Mouse (Mus musculus): ENCODE measurements at regions not wholly inside any gene's neighbourhood (a gene's known extent, or its start where the extent isn't known, plus 50 kb on each side); places are given as distances from the start of the nearest gene placed in this dataset.
A peak's percentile ranks its signal among the peaks of the same experiment; 100 is the strongest.

- no peak for DNase-seq (ENCODE audit: low read depth)
Observed at GRCm38 (mm10) chr13:63699624-63700023, 115.4 kb upstream of the Ercc6l2 start.

- DNase-seq (ENCODE audit: low read depth), result no peak
Observed at GRCm38 (mm10) chr13:63700747-63701146, 114.3 kb upstream of the Ercc6l2 start.

- peak; percentile 47 for DNase-seq (ENCODE audit: low read depth)
Observed at GRCm38 (mm10) chr13:63701199-63702175, 113.6 kb upstream of the Ercc6l2 start.

GRCm38 (mm10) chr13:63708567-63708966, 106.5 kb upstream of the Ercc6l2 start:
- DNase-seq (ENCODE audit: low read depth), result no peak

- DNase-seq (ENCODE audit: low read depth), result peak; percentile 15
Observed at GRCm38 (mm10) chr13:63713137-63713536, 101.9 kb upstream of the Ercc6l2 start.

GRCm38 (mm10) chr13:63716498-63716897, 98.5 kb upstream of the Ercc6l2 start:
- no peak for DNase-seq (ENCODE audit: low read depth)

- DNase-seq (ENCODE audit: low read depth), result no peak
Observed at GRCm38 (mm10) chr13:63717249-63717648, 97.8 kb upstream of the Ercc6l2 start.

GRCm38 (mm10) chr13:63718782-63719181, 96.3 kb upstream of the Ercc6l2 start:
- no peak for DNase-seq (ENCODE audit: low read depth)

- DNase-seq (ENCODE audit: low read depth), result no peak
Observed at GRCm38 (mm10) chr13:63719351-63720207, 95.5 kb upstream of the Ercc6l2 start.

- no peak for DNase-seq (ENCODE audit: low read depth)
Observed at GRCm38 (mm10) chr13:63720610-63721009, 94.4 kb upstream of the Ercc6l2 start.

- no peak for DNase-seq (ENCODE audit: low read depth)
Observed at GRCm38 (mm10) chr13:63721011-63721625, 93.9 kb upstream of the Ercc6l2 start.

GRCm38 (mm10) chr13:63724293-63724692, 90.7 kb upstream of the Ercc6l2 start:
- DNase-seq (ENCODE audit: low read depth), result no peak

GRCm38 (mm10) chr13:63724843-63725582, 90.0 kb upstream of the Ercc6l2 start:
- DNase-seq (ENCODE audit: low read depth), result no peak

- no peak for DNase-seq (ENCODE audit: low read depth)
Observed at GRCm38 (mm10) chr13:63726035-63726434, 89.0 kb upstream of the Ercc6l2 start.

GRCm38 (mm10) chr13:63726509-63726908, 88.5 kb upstream of the Ercc6l2 start:
- DNase-seq (ENCODE audit: low read depth), result no peak

- no peak for DNase-seq (ENCODE audit: low read depth)
Observed at GRCm38 (mm10) chr13:63735739-63736138, 79.3 kb upstream of the Ercc6l2 start.

- DNase-seq (ENCODE audit: low read depth), result no peak
Observed at GRCm38 (mm10) chr13:63741879-63742278, 73.2 kb upstream of the Ercc6l2 start.

GRCm38 (mm10) chr13:63748788-63749187, 66.3 kb upstream of the Ercc6l2 start:
- no peak for DNase-seq (ENCODE audit: low read depth)

GRCm38 (mm10) chr13:63749997-63750396, 65.0 kb upstream of the Ercc6l2 start:
- DNase-seq (ENCODE audit: low read depth), result no peak

- DNase-seq (ENCODE audit: low read depth), result peak; percentile 5
Observed at GRCm38 (mm10) chr13:63751196-63751595, 63.8 kb upstream of the Ercc6l2 start.

- no peak for DNase-seq (ENCODE audit: low read depth)
Observed at GRCm38 (mm10) chr13:63757061-63757460, 58.0 kb upstream of the Ercc6l2 start.

- no peak for DNase-seq (ENCODE audit: low read depth)
Observed at GRCm38 (mm10) chr13:63761542-63761941, 53.5 kb upstream of the Ercc6l2 start.

Data from induced T-regulatory cell, adult 2 months (primary cell).